Mouse (Mus musculus): Measurements from ENCODE around the gene Neil3. TPM values are rescaled to one million over a fixed set of nuclear protein-coding genes. Genes with fewer than 3 reads are reported as not detected.
"Not testable (repeated sequence)": the region's sequence is repeated elsewhere in the genome, so short reads cannot be mapped to it uniquely, and the experiment has no call there.

Gene Neil3
- total RNA-seq, 2 experiments from 2014 or later, result 45.7 to 83.0 TPM

DNA sequence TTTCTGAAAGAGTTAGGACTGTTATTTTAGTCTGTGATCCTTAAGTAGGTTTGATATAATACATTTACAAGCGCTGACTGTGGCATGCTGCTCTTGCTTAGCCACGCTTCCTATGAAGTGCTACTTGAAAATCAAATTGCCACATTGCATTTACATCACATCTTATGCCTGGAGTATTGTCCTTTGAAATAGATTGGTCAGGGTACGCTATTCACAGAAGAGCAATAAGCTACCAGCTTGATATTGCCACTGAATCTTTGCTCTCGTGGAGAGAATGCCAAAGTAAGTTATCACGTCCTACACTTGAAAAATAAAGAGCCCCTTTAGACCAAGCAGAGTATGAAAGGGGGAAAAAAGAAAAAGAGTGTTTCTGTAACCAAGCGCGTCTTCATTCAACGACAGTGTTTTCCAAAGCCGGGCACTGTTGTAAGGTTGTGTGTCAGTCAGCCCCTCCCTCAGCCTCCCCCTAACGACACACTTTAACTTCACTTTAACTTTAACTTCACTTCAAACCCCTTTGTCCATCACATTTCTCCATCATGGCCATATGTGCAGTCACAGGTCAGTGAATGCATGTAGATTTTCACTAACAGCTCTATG, 76.3 kb downstream of the Neil3 start:
- no peak for ATAC-seq (replicated peaks; ENCODE audit: low FRiP score, poor library complexity, severe bottlenecking)

DNA sequence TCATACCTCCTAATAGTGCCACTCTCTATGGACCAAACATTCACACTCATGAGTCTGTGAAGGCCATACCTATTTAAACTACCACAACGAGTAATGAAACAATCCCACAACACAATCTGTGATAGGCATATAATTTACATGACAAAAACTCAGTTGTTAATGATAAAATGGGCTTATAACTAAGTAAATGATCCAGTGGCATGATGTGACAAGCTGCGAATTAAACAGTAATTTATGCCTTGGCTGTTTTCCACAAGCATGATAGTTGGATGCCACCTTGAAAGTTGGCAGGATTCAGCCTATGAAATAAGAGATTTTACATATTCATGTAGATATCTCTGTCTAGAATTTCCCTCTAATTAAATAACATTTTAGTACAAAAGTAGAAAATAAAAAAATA, 99.3 kb downstream of the Neil3 start:
- ATAC-seq (replicated peaks; ENCODE audit: low FRiP score, poor library complexity, severe bottlenecking), result no peak

DNA sequence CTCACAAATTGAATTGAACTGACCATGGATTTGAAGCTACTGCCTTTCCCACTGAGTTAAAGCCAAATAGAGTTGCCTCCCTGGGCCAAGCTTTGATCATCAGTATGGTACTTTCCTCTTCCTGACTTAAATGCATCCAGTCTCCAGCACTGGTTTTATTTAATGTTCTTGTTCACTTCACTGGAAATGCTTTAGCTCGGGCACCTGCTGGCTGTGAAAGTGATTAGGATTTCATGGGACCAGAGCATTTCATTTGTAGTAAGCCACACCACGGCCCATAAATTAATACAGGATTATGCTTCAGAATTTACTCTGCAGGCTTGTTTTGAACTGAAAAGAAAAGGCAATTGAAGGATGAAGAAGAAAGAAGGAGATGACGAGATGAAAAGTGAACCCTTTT, 100.8 kb downstream of the Neil3 start:
- ATAC-seq (replicated peaks; ENCODE audit: low FRiP score, poor library complexity, severe bottlenecking), result not testable (repeated sequence)

Other genes with a start within 250 kb of the Neil3 start
- gene Aga, start 127.3 kb downstream of the Neil3 start, total RNA-seq (2015; ENCODE audit: low replicate concordance), result 3.3 and 7.9 TPM in 2 replicates
- gene Aga, start 127.3 kb downstream of the Neil3 start, total RNA-seq (2017; ENCODE audit: low replicate concordance), result 3.8 and 4.9 TPM in 2 replicates